In the genomic region with DNA sequence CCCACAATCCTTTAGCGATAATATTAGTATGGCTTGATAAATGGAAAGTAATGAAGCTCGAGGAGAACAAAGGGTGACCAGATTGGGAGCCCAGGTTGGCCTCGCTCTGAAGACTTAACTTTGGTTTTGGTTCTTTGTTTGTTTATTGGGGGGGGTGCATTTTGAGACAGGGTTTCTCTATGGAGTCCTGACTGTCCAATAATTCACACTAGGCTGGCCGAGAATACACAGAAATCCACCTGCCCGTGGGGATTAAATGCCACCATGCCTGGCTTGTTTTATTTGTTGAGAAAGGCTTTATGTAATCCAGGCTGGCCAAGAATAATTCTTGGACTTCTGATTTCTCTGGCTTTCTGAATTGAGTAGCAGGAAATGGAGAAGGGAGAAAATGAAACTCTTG, we compare ENCODE assay signal across 10 mouse cellular contexts. TPM values are rescaled to one million over a fixed set of nuclear protein-coding genes. Genes with fewer than 3 reads are reported as not detected.
DNase-seq lines count a peak whose midpoint lies in the region; ATAC-seq and TF ChIP-seq lines count a peak whose summit lies in the region.
"Had no signal": no experiment of that assay in that cellular context is flagged by ENCODE, and none has a peak within 500 bp of the region (broad histone marks: within the 10 kb centered on the region; RNA-seq: fewer than 3 reads in every experiment).

No protein-coding gene starts in this region.

- intact Hi-C loops in heart, postnatal 25 days (cut with DNase I), result loop anchor here (10.0 kb wide), 1 partner anchor 232 kb away; the partner anchor contains the start of genes Mpv17l and Pdxdc1
- intact Hi-C loops in left cerebral cortex, postnatal 25 days (cut with DNase I), result no loop called here

- whole genome bisulfite sequencing in heart, postnatal 0 days, result 79% methylated on average over 5 of the region's 5 CpGs
- 82% methylated on average over 5 of the region's 5 CpGs for WGBS in embryonic facial prominence, embryonic 10.5 days
- 80% methylated on average over 5 of the region's 5 CpGs for WGBS in hindbrain, embryonic 15.5 days
- WGBS in midbrain, embryonic 12.5 days, result 76% methylated on average over 5 of the region's 5 CpGs

- no peak for TF ChIP-seq CTCF in heart, postnatal 0 days (IDR thresholded peaks at IDR 0.05; ENCODE audit: low read depth)

- H3K27ac ChIP-seq in heart, postnatal 0 days (ENCODE audit: low read depth), result no peak overlapping the region
- H3K27ac ChIP-seq in embryonic facial prominence, embryonic 10.5 days (replicated peaks), result no peak overlapping the region
- H3K27ac ChIP-seq in hindbrain, embryonic 15.5 days (replicated peaks), result no peak overlapping the region
- no peak overlapping the region for H3K27ac ChIP-seq in midbrain, embryonic 12.5 days (replicated peaks)

- H3K9me3 ChIP-seq in heart, postnatal 0 days (replicated peaks; ENCODE audit: control insufficient read depth, low read length), result no peaks in the 10 kb centered on the region
- H3K9me3 ChIP-seq in embryonic facial prominence, embryonic 10.5 days, result no peaks in the 10 kb centered on the region
- no peaks in the 10 kb centered on the region for H3K9me3 ChIP-seq in hindbrain, embryonic 15.5 days
- H3K9me3 ChIP-seq in midbrain, embryonic 12.5 days, result no peaks in the 10 kb centered on the region

- ATAC-seq in heart, postnatal 0 days (ENCODE audit: insufficient read depth, low read depth), result no peak
- no peak for ATAC-seq in hindbrain, embryonic 15.5 days (ENCODE audit: low FRiP score, low read depth)
- no peak for ATAC-seq in midbrain, embryonic 12.5 days (ENCODE audit: low FRiP score, low read depth)

- peaks cover 16% of the 10 kb centered on the region for H3K36me3 ChIP-seq in heart, postnatal 0 days (replicated peaks; ENCODE audit: control insufficient read depth, insufficient read depth, low read length)
- peaks cover 21% of the 10 kb centered on the region for H3K36me3 ChIP-seq in embryonic facial prominence, embryonic 10.5 days (replicated peaks)
- peaks cover 18% of the 10 kb centered on the region for H3K36me3 ChIP-seq in hindbrain, embryonic 15.5 days
- H3K36me3 ChIP-seq in midbrain, embryonic 12.5 days, result peaks cover 27% of the 10 kb centered on the region

- TF ChIP-seq EP300 in heart, postnatal 0 days (IDR thresholded peaks at IDR 0.05; ENCODE audit: low read depth), result no peak

- no peaks in the 10 kb centered on the region for H3K27me3 ChIP-seq in heart, postnatal 0 days (ENCODE audit: control insufficient read depth, insufficient read depth, low read length)
- H3K27me3 ChIP-seq in embryonic facial prominence, embryonic 10.5 days (replicated peaks; ENCODE audit: low read depth, poor library complexity, severe bottlenecking), result no peaks in the 10 kb centered on the region
- H3K27me3 ChIP-seq in hindbrain, embryonic 15.5 days, result no peaks in the 10 kb centered on the region
- no peaks in the 10 kb centered on the region for H3K27me3 ChIP-seq in midbrain, embryonic 12.5 days

- H3K4me2 ChIP-seq in heart, postnatal 0 days (ENCODE audit: low read depth, low read length), result peak overlapping the region; percentile 86
- peak overlapping the region; percentile 76 for H3K4me2 ChIP-seq in hindbrain, embryonic 15.5 days
- peak overlapping the region; percentile 84 for H3K4me2 ChIP-seq in midbrain, embryonic 12.5 days (replicated peaks)

- H3K4me3 ChIP-seq in heart, postnatal 0 days (ENCODE audit: low read depth, low read length), result peak overlapping the region; percentile 99; the same call in 1 of the 2 replicates
- peak overlapping the region; percentile 92 for H3K4me3 ChIP-seq in embryonic facial prominence, embryonic 10.5 days
- H3K4me3 ChIP-seq in hindbrain, embryonic 15.5 days, result peak overlapping the region; percentile 98
- peak overlapping the region; percentile 98; the same call in 1 of the 2 replicates for H3K4me3 ChIP-seq in midbrain, embryonic 12.5 days

- no peak for DNase-seq in heart, postnatal 0 days (ENCODE audit: low spot score)
- no peak for DNase-seq in heart, postnatal 25 days (ENCODE audit: low spot score)
- no peak for DNase-seq in embryonic facial prominence, embryonic 10.5 days (ENCODE audit: low spot score)
- no peak for DNase-seq in left cerebral cortex, postnatal 25 days (ENCODE audit: low spot score in 2 of 2)
- DNase-seq in retina, embryonic 14.5 days (ENCODE audit: low spot score), result no peak
- no peak for DNase-seq in yolk sac, embryonic 10.5 days (ENCODE audit: low spot score)

- H3K9ac ChIP-seq in heart, postnatal 0 days (replicated peaks; ENCODE audit: low read depth, low read length), result no peak overlapping the region
- H3K9ac ChIP-seq in hindbrain, embryonic 15.5 days, result no peak overlapping the region
- no peak overlapping the region; the same call in 1 of the 2 replicates for H3K9ac ChIP-seq in midbrain, embryonic 12.5 days (replicated peaks)

- H3K4me1 ChIP-seq in heart, postnatal 0 days (ENCODE audit: control insufficient read depth, insufficient read depth), result peaks cover 13% of the 10 kb centered on the region
- H3K4me1 ChIP-seq in embryonic facial prominence, embryonic 10.5 days, result peaks cover 9% of the 10 kb centered on the region
- peaks cover 19% of the 10 kb centered on the region for H3K4me1 ChIP-seq in hindbrain, embryonic 15.5 days (replicated peaks)
- H3K4me1 ChIP-seq in midbrain, embryonic 12.5 days, result peaks cover 12% of the 10 kb centered on the region

RNA-seq across cellular contexts. Expression of gene 3110001I22Rik, which starts 1.4 kb away (rescaled TPM):
- 2.2 and 12.4 TPM in 2 replicates for total RNA-seq in heart, postnatal 0 days (2014; rRNA removed; ENCODE audit: low replicate concordance)
- 1.6 and 2.1 TPM in 2 replicates for polyA plus RNA-seq in heart, postnatal 0 days (2015; fragmentation: Nextera tagmentation; extraction: Ambion mirVana)
- total RNA-seq in heart, postnatal 25 days (2021), result 1 to 10 TPM; 2.2 TPM
- polyA plus RNA-seq in embryonic facial prominence, embryonic 10.5 days (2016; fragmentation: Nextera tagmentation; extraction: Ambion mirVana), result 7.5 and 9.7 TPM in 2 replicates
- 6.7 and 7.0 TPM in 2 replicates for polyA plus RNA-seq in hindbrain, embryonic 15.5 days (2015; fragmentation: Nextera tagmentation; extraction: Ambion mirVana)
- polyA plus RNA-seq in midbrain, embryonic 12.5 days (2016; fragmentation: Nextera tagmentation; extraction: Ambion mirVana), result 9.7 and 11.7 TPM in 2 replicates
- 1 to 10 TPM; 3.4 to 4.4 TPM for total RNA-seq in left cerebral cortex, postnatal 25 days (2021)

RNA-seq across cellular contexts. Expression of gene Bfar, which starts 1.5 kb away (rescaled TPM):
- total RNA-seq in heart, postnatal 0 days (2014; rRNA removed; ENCODE audit: low replicate concordance), result 26.4 and 32.3 TPM in 2 replicates
- polyA plus RNA-seq in heart, postnatal 0 days (2015; fragmentation: Nextera tagmentation; extraction: Ambion mirVana), result 33.4 and 35.1 TPM in 2 replicates
- total RNA-seq in heart, postnatal 25 days (2021), result 10 to 100 TPM; 44.6 to 51.7 TPM
- 34.5 and 37.2 TPM in 2 replicates for polyA plus RNA-seq in embryonic facial prominence, embryonic 10.5 days (2016; fragmentation: Nextera tagmentation; extraction: Ambion mirVana)
- polyA plus RNA-seq in hindbrain, embryonic 15.5 days (2015; fragmentation: Nextera tagmentation; extraction: Ambion mirVana), result 49.4 and 52.5 TPM in 2 replicates
- 49.1 and 49.8 TPM in 2 replicates for polyA plus RNA-seq in midbrain, embryonic 12.5 days (2016; fragmentation: Nextera tagmentation; extraction: Ambion mirVana)
- 10 to 100 TPM; 38.0 to 38.9 TPM for total RNA-seq in left cerebral cortex, postnatal 25 days (2021)

RNA-seq across cellular contexts. Expression of gene Parn, which starts 5.1 kb away (rescaled TPM):
- total RNA-seq in heart, postnatal 0 days (2014; rRNA removed; ENCODE audit: low replicate concordance), result 11.5 and 18.6 TPM in 2 replicates
- 22.7 and 23.3 TPM in 2 replicates for polyA plus RNA-seq in heart, postnatal 0 days (2015; fragmentation: Nextera tagmentation; extraction: Ambion mirVana)
- total RNA-seq in heart, postnatal 25 days (2021), result 10 to 100 TPM in 1 of 2 experiments, 1 to 10 TPM in 1; 8.5 to 10.4 TPM
- polyA plus RNA-seq in embryonic facial prominence, embryonic 10.5 days (2016; fragmentation: Nextera tagmentation; extraction: Ambion mirVana), result 45.3 and 47.0 TPM in 2 replicates
- polyA plus RNA-seq in hindbrain, embryonic 15.5 days (2015; fragmentation: Nextera tagmentation; extraction: Ambion mirVana), result 31.2 and 31.4 TPM in 2 replicates
- polyA plus RNA-seq in midbrain, embryonic 12.5 days (2016; fragmentation: Nextera tagmentation; extraction: Ambion mirVana), result 40.5 and 41.4 TPM in 2 replicates
- 10 to 100 TPM; 22.9 to 23.8 TPM for total RNA-seq in left cerebral cortex, postnatal 25 days (2021)

RNA-seq across cellular contexts. Expression of gene Pla2g10, which starts 57.7 kb away (rescaled TPM):
- not detected in 2 replicates for total RNA-seq in heart, postnatal 0 days (2014; rRNA removed; ENCODE audit: low replicate concordance)
- not detected in 2 replicates for polyA plus RNA-seq in heart, postnatal 0 days (2015; fragmentation: Nextera tagmentation; extraction: Ambion mirVana)
- not detected for total RNA-seq in heart, postnatal 25 days (2021)
- 0.31 TPM in 1 of 2 replicates, not detected in the other for polyA plus RNA-seq in embryonic facial prominence, embryonic 10.5 days (2016; fragmentation: Nextera tagmentation; extraction: Ambion mirVana)
- polyA plus RNA-seq in hindbrain, embryonic 15.5 days (2015; fragmentation: Nextera tagmentation; extraction: Ambion mirVana), result 0.43 and 0.47 TPM in 2 replicates
- 0.32 and 0.34 TPM in 2 replicates for polyA plus RNA-seq in midbrain, embryonic 12.5 days (2016; fragmentation: Nextera tagmentation; extraction: Ambion mirVana)
- not detected for total RNA-seq in left cerebral cortex, postnatal 25 days (2021)
- total RNA-seq: gastrocnemius, postnatal 36 days; neutrophil, adult 5-6 weeks had no signal
